Mouse (Mus musculus) hindbrain, embryonic 13.5 days (tissue): ENCODE data around the gene Gm13694. TPM values are rescaled to one million over a fixed set of nuclear protein-coding genes. Genes with fewer than 3 reads are reported as not detected.
"Not testable (repeated sequence)": the region's sequence is repeated elsewhere in the genome, so short reads cannot be mapped to it uniquely, and the experiment has no call there.

Experiments used
- ATAC-seq: fragments of 200-750 bp; cut with Nextera tagmentation; 2 replicates; pipeline ENCODE4 v1.8.0; 2017; ENCODE audit warnings: moderate TSS enrichment; ENCODE audit not compliant: low FRiP score
- H3K27ac ChIP-seq: fragments of 300-500 bp; sonication (generic); 2 replicates; pipeline ENCODE4 v1.5.1; 2015; ENCODE audit warnings: inconsistent platforms, mild to moderate bottlenecking, moderate library complexity
- H3K27me3 ChIP-seq: fragments of 300-500 bp; sonication (generic); 2 replicates; pipeline ENCODE4 v1.6.1; 2015; ENCODE audit warnings: mild to moderate bottlenecking, inconsistent platforms
- H3K36me3 ChIP-seq: fragments of 300-500 bp; sonication (generic); 2 replicates; pipeline ENCODE4 v1.6.1; 2015; ENCODE audit warnings: mild to moderate bottlenecking, inconsistent platforms
- H3K4me1 ChIP-seq: fragments of 300-500 bp; sonication (generic); replicated peaks from 2 replicates; pipeline ENCODE4 v1.6.1; 2015; ENCODE audit warnings: inconsistent platforms
- H3K4me2 ChIP-seq: fragments of 300-500 bp; sonication (generic); 2 replicates; pipeline ENCODE4 v1.6.1; 2015; ENCODE audit warnings: inconsistent platforms, mild to moderate bottlenecking, moderate library complexity
- H3K4me3 ChIP-seq: fragments of 300-500 bp; sonication (generic); 2 replicates; pipeline ENCODE4 v1.5.1; 2015; ENCODE audit warnings: mild to moderate bottlenecking, inconsistent platforms
- H3K9ac ChIP-seq: fragments of 300-500 bp; sonication (generic); 2 replicates; pipeline ENCODE4 v1.6.1; 2015; ENCODE audit warnings: mild to moderate bottlenecking, inconsistent platforms
- H3K9me3 ChIP-seq: fragments of 300-500 bp; sonication (generic); 2 replicates; pipeline ENCODE4 v1.6.1; 2016; ENCODE audit warnings: inconsistent platforms
- WGBS: fragments of 180-500 bp; shearing (Covaris S2); methylation state at CpG from one replicate; pipeline ENCODE4 v1.1.7; 2015; 5-methylcytosine and 5-hydroxymethylcytosine counted together
- polyA plus RNA-seq: library from polyadenylated mRNA; unstranded; fragments of >200 nt; fragmentation: Nextera tagmentation; extraction: Ambion mirVana; gene quantifications from 2 replicates; pipeline ENCODE4 v1.2.1, GENCODE M21; 2015

Gm13694 gene
- polyA plus RNA-seq, 1 experiment from 2014 or later: not detected

DNA sequence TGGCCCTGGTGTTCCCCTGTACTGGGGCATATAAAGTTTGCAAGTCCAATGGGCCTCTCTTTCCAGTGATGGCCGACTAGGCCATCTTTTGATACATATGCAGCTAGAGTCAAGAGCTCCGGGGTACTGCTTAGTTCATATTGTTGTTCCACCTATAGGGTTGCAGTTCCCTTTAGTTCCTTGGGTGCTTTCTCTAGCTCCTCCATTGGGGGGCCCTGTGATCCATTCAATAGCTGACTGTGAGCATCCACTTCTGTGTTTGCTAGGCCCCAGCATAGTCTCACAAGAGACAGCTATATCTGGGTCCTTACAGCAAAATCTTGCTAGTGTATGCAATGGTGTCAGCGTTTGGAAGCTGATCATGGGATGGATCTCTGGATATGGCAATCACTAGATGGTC, 15.8 kb downstream of the Gm13694 start:
- not testable (repeated sequence) for ATAC-seq, H3K4me3 ChIP-seq, H3K4me2 ChIP-seq, H3K27me3 ChIP-seq, H3K36me3 ChIP-seq, H3K4me1 ChIP-seq, H3K9ac ChIP-seq, H3K9me3 ChIP-seq, H3K27ac ChIP-seq
- WGBS: no CpG with 5 or more reads among the region's 3 CpGs

DNA sequence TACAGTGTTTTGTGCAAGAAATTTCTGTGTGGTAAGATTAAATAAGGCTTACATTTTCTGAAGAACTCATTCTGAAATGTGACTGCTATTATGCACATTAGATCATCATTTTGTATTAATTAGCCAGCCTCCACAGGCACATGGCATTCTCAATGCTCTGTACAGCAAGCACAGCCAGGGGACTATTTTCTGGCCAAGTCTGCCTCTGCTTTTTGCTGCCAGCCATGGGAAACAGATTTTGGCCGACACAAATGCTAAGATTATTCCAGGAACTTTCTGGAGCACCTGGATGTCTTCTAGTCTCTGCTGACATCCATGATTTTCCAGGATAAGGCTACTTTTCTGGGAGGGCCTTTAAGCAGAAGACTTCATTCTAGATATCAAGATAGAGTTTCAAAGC, 30.2 kb downstream of the Gm13694 start:
- no peak overlapping the region for H3K4me3 ChIP-seq
- H3K4me1 ChIP-seq: no peaks in the 10 kb centered on the region
- 76% methylated on average over 1 of the region's 1 CpGs for WGBS
- no peak overlapping the region for H3K27ac ChIP-seq
- no peak overlapping the region for H3K4me2 ChIP-seq
- no peak for ATAC-seq
- H3K9ac ChIP-seq: no peak overlapping the region
- H3K27me3 ChIP-seq: no peaks in the 10 kb centered on the region
- H3K9me3 ChIP-seq: no peaks in the 10 kb centered on the region
- H3K36me3 ChIP-seq: no peaks in the 10 kb centered on the region

GRCm38 (mm10) chr2:84009818-84010217, 31.1 kb downstream of the Gm13694 start:
- Histone ChIP-seq H3K4me3 (no peak overlapping the region), H3K4me1 (no peaks in the 10 kb centered on the region), H3K36me3 (no peaks in the 10 kb centered on the region), H3K9me3 (no peaks in the 10 kb centered on the region), H3K27ac (no peak overlapping the region), H3K9ac (no peak overlapping the region), H3K4me2 (no peak overlapping the region), H3K27me3 (no peaks in the 10 kb centered on the region)
- WGBS: 76% methylated on average over 3 of the region's 3 CpGs
- ATAC-seq: no peak

GRCm38 (mm10) chr2:84014572-84014971, 35.8 kb downstream of the Gm13694 start:
- no peaks in the 10 kb centered on the region for H3K9me3 ChIP-seq
- H3K27ac ChIP-seq: no peak overlapping the region
- H3K4me2 ChIP-seq: no peak overlapping the region
- H3K36me3 ChIP-seq: no peaks in the 10 kb centered on the region
- no peaks in the 10 kb centered on the region for H3K27me3 ChIP-seq
- H3K9ac ChIP-seq: no peak overlapping the region
- no peak overlapping the region for H3K4me3 ChIP-seq
- WGBS: 83% methylated on average over 6 of the region's 6 CpGs
- no peaks in the 10 kb centered on the region for H3K4me1 ChIP-seq
- ATAC-seq: no peak

DNA sequence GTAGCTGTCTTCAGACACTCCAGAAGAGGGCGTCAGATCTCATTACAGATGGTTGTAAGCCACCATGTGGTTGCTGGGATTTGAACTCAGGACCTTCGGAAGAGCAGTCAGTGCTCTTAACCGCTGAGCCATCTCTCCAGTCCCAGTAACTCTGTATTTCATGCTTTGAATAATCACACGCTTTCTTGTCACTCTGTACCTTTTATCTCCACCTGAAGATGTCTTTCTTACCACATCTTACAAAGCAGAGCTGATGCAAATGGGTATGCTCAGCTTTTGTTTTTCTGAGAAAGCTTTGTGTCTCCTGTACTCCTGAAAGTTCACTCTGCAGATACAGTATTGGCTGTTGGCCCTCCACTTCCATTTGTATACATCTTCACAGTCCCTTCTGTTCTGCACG, 37.6 kb downstream of the Gm13694 start:
- not testable (repeated sequence) for H3K9me3 ChIP-seq, H3K4me3 ChIP-seq, H3K9ac ChIP-seq, H3K27ac ChIP-seq, H3K4me1 ChIP-seq, H3K27me3 ChIP-seq, H3K36me3 ChIP-seq, ATAC-seq, H3K4me2 ChIP-seq
- WGBS: 87% methylated on average over 5 of the region's 5 CpGs

DNA sequence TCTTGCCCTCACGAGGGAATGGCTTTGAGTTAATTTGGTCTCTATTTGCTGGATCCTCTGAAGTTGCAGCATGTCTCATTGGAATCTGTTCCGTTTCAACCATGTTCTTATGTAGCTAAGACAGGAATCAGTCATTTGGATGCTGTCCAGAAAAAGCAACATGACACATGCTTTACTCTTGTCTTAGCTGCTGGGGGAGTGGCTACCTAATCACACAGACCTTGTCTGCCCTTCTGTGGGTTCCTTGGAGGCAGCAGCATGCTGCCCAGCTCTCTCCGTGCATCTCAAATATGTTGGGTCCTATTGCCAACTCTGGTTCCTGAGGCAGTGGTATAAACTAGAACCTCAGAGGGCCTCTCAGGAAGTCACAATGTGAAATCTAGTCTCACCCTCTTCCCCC, 39.6 kb downstream of the Gm13694 start:
- Histone ChIP-seq H3K9ac (no peak overlapping the region), H3K9me3 (no peaks in the 10 kb centered on the region), H3K27me3 (no peaks in the 10 kb centered on the region), H3K4me3 (no peak overlapping the region), H3K4me2 (no peak overlapping the region), H3K4me1 (no peaks in the 10 kb centered on the region), H3K36me3 (no peaks in the 10 kb centered on the region), H3K27ac (no peak overlapping the region)
- no peak for ATAC-seq
- 82% methylated on average over 3 of the region's 3 CpGs for WGBS

GRCm38 (mm10) chr2:84019519-84020305, 41.0 kb downstream of the Gm13694 start:
- 77% methylated on average over 8 of the region's 8 CpGs for WGBS
- H3K36me3 ChIP-seq: no peaks in the 10 kb centered on the region

DNA sequence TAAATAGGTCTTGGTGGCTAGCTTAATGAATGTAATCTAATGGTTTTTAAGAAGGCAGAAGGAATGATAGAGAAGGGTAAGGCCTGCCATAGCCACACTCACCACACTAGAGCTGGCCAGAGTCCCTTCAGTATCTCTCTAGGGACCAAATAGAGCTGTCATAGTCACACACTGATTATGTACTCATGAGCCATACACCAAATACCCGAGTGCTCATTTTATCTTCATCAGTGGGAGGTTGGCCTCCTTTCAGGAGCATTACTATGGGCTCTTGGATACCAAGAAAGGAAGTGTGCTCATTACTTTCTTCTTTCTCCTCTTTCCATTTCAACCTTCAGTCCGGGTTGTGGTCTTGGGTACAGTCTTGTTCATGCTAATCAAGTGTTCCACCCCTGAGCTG, 43.2 kb downstream of the Gm13694 start:
- 75% methylated on average over 2 of the region's 2 CpGs for WGBS

More at GRCm38 (mm10) chr2:84019519-84020305, 41.0 kb downstream of the Gm13694 start:
- Histone ChIP-seq H3K4me1 (no peaks in the 10 kb centered on the region), H3K4me2 (no peak overlapping the region), H3K9me3 (no peaks in the 10 kb centered on the region), H3K9ac (no peak overlapping the region), H3K27ac (no peak overlapping the region), H3K27me3 (no peaks in the 10 kb centered on the region), H3K4me3 (no peak overlapping the region)
- no peak; the same call in 1 of the 2 replicates for ATAC-seq

DNA sequence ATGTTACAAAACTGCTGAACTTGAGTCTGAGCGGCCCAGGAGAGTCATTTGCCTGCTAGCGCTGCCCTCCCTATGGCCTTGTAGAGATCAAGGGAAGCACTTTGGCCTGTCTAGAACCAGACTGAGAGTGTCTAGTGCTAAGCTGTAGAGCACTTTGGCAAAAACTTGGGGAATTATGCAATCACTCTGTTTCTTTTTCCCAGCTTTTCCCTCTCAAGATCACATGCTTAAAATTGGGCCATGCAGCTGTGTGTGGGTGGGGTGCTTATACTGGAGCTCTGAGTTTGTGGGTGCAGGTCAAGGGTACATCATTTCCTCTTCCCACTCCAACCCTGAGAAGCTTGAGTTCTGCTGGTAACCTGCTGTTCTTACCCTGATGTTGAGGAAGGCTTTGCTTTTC, 44.2 kb downstream of the Gm13694 start:
- no peaks in the 10 kb centered on the region for H3K9me3 ChIP-seq
- no peak overlapping the region for H3K9ac ChIP-seq
- ATAC-seq: no peak
- no peak overlapping the region for H3K4me2 ChIP-seq
- H3K4me3 ChIP-seq: no peak overlapping the region
- no peaks in the 10 kb centered on the region for H3K27me3 ChIP-seq
- no peak overlapping the region for H3K27ac ChIP-seq
- 96% methylated on average over 2 of the region's 2 CpGs for WGBS
- no peaks in the 10 kb centered on the region for H3K36me3 ChIP-seq
- H3K4me1 ChIP-seq: no peaks in the 10 kb centered on the region

More for the DNA sequence above, 43.2 kb downstream of the Gm13694 start:
- H3K36me3 ChIP-seq: no peaks in the 10 kb centered on the region
- ATAC-seq: no peak
- H3K9me3 ChIP-seq: no peaks in the 10 kb centered on the region
- no peak overlapping the region for H3K4me2 ChIP-seq
- H3K27ac ChIP-seq: no peak overlapping the region
- no peak overlapping the region for H3K4me3 ChIP-seq
- no peaks in the 10 kb centered on the region for H3K4me1 ChIP-seq
- no peaks in the 10 kb centered on the region for H3K27me3 ChIP-seq
- H3K9ac ChIP-seq: no peak overlapping the region

- Histone ChIP-seq H3K4me3 (no peak overlapping the region), H3K9ac (no peak overlapping the region), H3K9me3 (no peaks in the 10 kb centered on the region), H3K27ac (no peak overlapping the region), H3K27me3 (no peaks in the 10 kb centered on the region), H3K4me1 (no peaks in the 10 kb centered on the region), H3K36me3 (no peaks in the 10 kb centered on the region), H3K4me2 (no peak overlapping the region)
- 86% methylated on average over 2 of the region's 2 CpGs for WGBS
- ATAC-seq: no peak
Measured at GRCm38 (mm10) chr2:84023319-84023718, 44.6 kb downstream of the Gm13694 start.

- no peak overlapping the region for H3K4me3 ChIP-seq
Measured at GRCm38 (mm10) chr2:84025217-84025616, 46.5 kb downstream of the Gm13694 start.

More at GRCm38 (mm10) chr2:84025217-84025616, 46.5 kb downstream of the Gm13694 start:
- no peak for ATAC-seq
- no peaks in the 10 kb centered on the region for H3K4me1 ChIP-seq
- no peaks in the 10 kb centered on the region for H3K27me3 ChIP-seq
- WGBS: 68% methylated on average over 4 of the region's 4 CpGs
- H3K4me2 ChIP-seq: no peak overlapping the region
- H3K9me3 ChIP-seq: no peaks in the 10 kb centered on the region
- no peak overlapping the region for H3K9ac ChIP-seq
- no peak overlapping the region for H3K27ac ChIP-seq
- H3K36me3 ChIP-seq: no peaks in the 10 kb centered on the region
